8 mouse cellular contexts compared by ENCODE assay signal in the genomic region with DNA sequence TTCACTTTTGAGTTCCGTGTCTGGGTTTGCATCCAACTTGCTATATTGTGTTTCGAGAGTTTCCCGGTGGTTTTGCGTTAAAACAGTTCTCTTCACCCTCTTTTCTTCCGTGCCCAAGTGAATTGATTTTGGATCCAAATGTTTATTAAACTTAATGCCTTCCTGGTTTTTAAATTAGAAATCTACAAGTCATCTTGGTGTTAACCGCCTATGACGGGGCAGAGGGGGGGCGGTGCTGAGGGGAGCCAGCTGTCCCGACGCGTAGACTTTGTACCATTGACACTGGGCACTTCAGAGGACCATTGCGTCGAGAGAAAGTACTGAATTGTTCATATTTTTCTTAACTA.
DNase-seq lines count a peak whose midpoint lies in the region; ATAC-seq and TF ChIP-seq lines count a peak whose summit lies in the region.

No protein-coding gene starts in this region.

- no peak for TF ChIP-seq POLR2A in cortical plate, adult 2 months (IDR thresholded peaks at IDR 0.05; ENCODE audit: extremely low read depth, insufficient read depth, low read length)

- no peaks in the 10 kb centered on the region for H3K27me3 ChIP-seq in heart, embryonic 11.5 days (ENCODE audit: control insufficient read depth, insufficient read depth, low read length)
- no peaks in the 10 kb centered on the region for H3K27me3 ChIP-seq in kidney, embryonic 15.5 days

- peak overlapping the region; percentile 48 for H3K4me3 ChIP-seq in cortical plate, adult 2 months (ENCODE audit: insufficient read depth, low read length)
- peak overlapping the region; percentile 84 for H3K4me3 ChIP-seq in heart, embryonic 11.5 days (ENCODE audit: low read depth, low read length)
- peak overlapping the region; percentile 87 for H3K4me3 ChIP-seq in kidney, embryonic 15.5 days (replicated peaks)

- H3K36me3 ChIP-seq in heart, embryonic 11.5 days (ENCODE audit: control insufficient read depth, insufficient read depth, low read length), result no peaks in the 10 kb centered on the region
- H3K36me3 ChIP-seq in kidney, embryonic 15.5 days, result no peaks in the 10 kb centered on the region

- H3K27ac ChIP-seq in cortical plate, adult 2 months (ENCODE audit: insufficient read depth, low read length), result no peak overlapping the region
- H3K27ac ChIP-seq in heart, embryonic 11.5 days (ENCODE audit: low read depth, low read length), result peak overlapping the region; percentile 99
- peak overlapping the region; percentile 100 for H3K27ac ChIP-seq in kidney, embryonic 15.5 days

- DNase-seq in ovary, postnatal 36 days (ENCODE audit: low spot score), result peak; percentile 43
- no peak for DNase-seq in ovary, adult 18-20 months (ENCODE audit: low spot score)
- peak; percentile 73 for DNase-seq in lung, postnatal 14 days
- peak; percentile 65 to 88 for DNase-seq in spleen, postnatal 10 days (ENCODE audit: low spot score in 2 of 2)
- no peak for DNase-seq in right cerebral cortex, postnatal 25 days

- TF ChIP-seq CTCF in cortical plate, adult 2 months (IDR thresholded peaks at IDR 0.05; ENCODE audit: extremely low read depth, insufficient read depth, low read length), result no peak

- peaks cover 3% of the 10 kb centered on the region; the same call in 1 of the 2 replicates for H3K4me1 ChIP-seq in cortical plate, adult 2 months (ENCODE audit: control insufficient read depth, insufficient read depth, low read length)
- H3K4me1 ChIP-seq in heart, embryonic 11.5 days (ENCODE audit: control insufficient read depth, insufficient read depth, low read length), result peaks cover 34% of the 10 kb centered on the region
- H3K4me1 ChIP-seq in kidney, embryonic 15.5 days, result peaks cover 38% of the 10 kb centered on the region

- peak overlapping the region; percentile 81 for H3K4me2 ChIP-seq in heart, embryonic 11.5 days
- peak overlapping the region; percentile 74 for H3K4me2 ChIP-seq in kidney, embryonic 15.5 days

- H3K9ac ChIP-seq in heart, embryonic 11.5 days (ENCODE audit: low read depth, low read length), result peak overlapping the region; percentile 96
- H3K9ac ChIP-seq in kidney, embryonic 15.5 days, result peak overlapping the region; percentile 94

- under 1% methylated on average over 13 of the region's 13 CpGs for WGBS in heart, embryonic 11.5 days (ENCODE audit: insufficient replicate concordance)
- WGBS in kidney, embryonic 15.5 days, result under 1% methylated on average over 13 of the region's 13 CpGs

- ATAC-seq in heart, embryonic 11.5 days (replicated peaks; ENCODE audit: insufficient number of reproducible peaks, low FRiP score, low TSS enrichment), result no peak
- no peak for ATAC-seq in kidney, embryonic 15.5 days (replicated peaks; ENCODE audit: low FRiP score)

- H3K9me3 ChIP-seq in heart, embryonic 11.5 days (replicated peaks; ENCODE audit: control insufficient read depth, low read length), result no peaks in the 10 kb centered on the region
- H3K9me3 ChIP-seq in kidney, embryonic 15.5 days (replicated peaks), result no peaks in the 10 kb centered on the region

Comparison
In these comparisons a context has a peak if more than half of its experiments do, and no peak if none do; other contexts are left out.
1. DNase-seq: peak in ovary, postnatal 36 days (single experiment), lung, postnatal 14 days (single experiment) and spleen, postnatal 10 days (2 of 2); none in ovary, adult 18-20 months (single experiment) and right cerebral cortex, postnatal 25 days (single experiment).
2. Peak in every context shown above with its lines, with median percentiles within 50 percentile points of each other: H3K4me3 ChIP-seq.